Mouse (Mus musculus) megakaryocyte, embryonic 14.5 days (primary cell): ENCODE results near the gene Angptl2.

Experiments
- FLI1 ChIP-seq: IDR thresholded peaks from 2 replicates; pipeline ENCODE4 v1.6.1; 2012; ENCODE audit warnings: low read length, inconsistent platforms, mixed read lengths
- GATA1 ChIP-seq: IDR thresholded peaks from 3 replicates; pipeline ENCODE4 v1.6.1; 2012; ENCODE audit warnings: mixed read lengths, low read length, inconsistent platforms, borderline replicate concordance

- TF ChIP-seq FLI1: no peak
- no peak for TF ChIP-seq GATA1
Observed at GRCm38 (mm10) chr2:33295115-33295514, 79.2 kb downstream of the Angptl2 start.
